Mouse (Mus musculus) heart, postnatal 0 days (tissue): ENCODE results near the gene Dpp8.

ENCODE experiments used
- CTCF ChIP-seq: IDR thresholded peaks from 2 replicates; pipeline ENCODE4 v1.5.1; 2016; ENCODE audit warnings: antibody characterized with exemption, control low read depth, low read depth
- EP300 ChIP-seq: IDR thresholded peaks from 2 replicates; pipeline ENCODE4 v1.6.1; 2016; ENCODE audit warnings: antibody characterized with exemption, low read depth

GRCm38 (mm10) chr9:64987651-64988050, 44.6 kb upstream of the Dpp8 start:
- no peak for TF ChIP-seq CTCF
- TF ChIP-seq EP300, result no peak
